Mouse (Mus musculus) frontal cortex, adult 2 months (tissue): Measurements from ENCODE around the gene Ankrd53. TPM values are rescaled to one million over a fixed set of nuclear protein-coding genes. Genes with fewer than 3 reads are reported as not detected.
"Not testable (repeated sequence)": the region's sequence is repeated elsewhere in the genome, so short reads cannot be mapped to it uniquely, and the experiment has no call there.

Experiments
- DNase-seq, 2 experiments: peaks; one replicate each; pipeline ENCODE4 v3.0.0; 2022; ENCODE audit warnings: low spot score in 1 of 2; ENCODE audit errors: extremely low spot score in 1 of 2
- polyA plus RNA-seq: library from polyadenylated mRNA; depleted of rRNA; stranded (reverse); fragments of >200 nt; gene quantifications from 2 replicates; pipeline ENCODE4 v1.2.3, GENCODE M21; 2012

The Ankrd53 gene
- polyA plus RNA-seq, 1 experiment = not detected

GRCm38 (mm10) chr6:83762880-83763431 lies 512 bp downstream of the Ankrd53 start:
- DNase-seq = peak in 1 of 2 experiments; percentile 14

GRCm38 (mm10) chr6:83766982-83767381 lies 4.5 kb downstream of the Ankrd53 start:
- DNase-seq = no peak

GRCm38 (mm10) chr6:83768485-83768884 lies 6.0 kb downstream of the Ankrd53 start:
- DNase-seq = no peak

GRCm38 (mm10) chr6:83774126-83774525 lies 11.7 kb downstream of the Ankrd53 start:
- no peak for DNase-seq

GRCm38 (mm10) chr6:83774781-83775563 lies 12.5 kb downstream of the Ankrd53 start:
- no peak for DNase-seq

- peak; percentile 75 to 92 for DNase-seq
These were observed 13.3 kb downstream of the Ankrd53 start, which contains the start of gene Tex261 for GRCm38 (mm10) chr6:83775638-83776293. Gene Tex261, minus strand, starts transcription at chr6:83775813.

- DNase-seq = peak in 1 of 2 experiments; percentile 14
These were observed 15.9 kb downstream of the Ankrd53 start for GRCm38 (mm10) chr6:83778306-83778705.

GRCm38 (mm10) chr6:83779026-83779425 lies 16.6 kb downstream of the Ankrd53 start:
- DNase-seq = peak in 1 of 2 experiments; percentile 53

GRCm38 (mm10) chr6:83786426-83786825 lies 24.0 kb downstream of the Ankrd53 start:
- no peak for DNase-seq

GRCm38 (mm10) chr6:83788554-83788953 lies 26.1 kb downstream of the Ankrd53 start:
- no peak for DNase-seq

GRCm38 (mm10) chr6:83790533-83790932 lies 28.1 kb downstream of the Ankrd53 start:
- DNase-seq = not testable (repeated sequence)

GRCm38 (mm10) chr6:83791251-83791890 lies 28.9 kb downstream of the Ankrd53 start:
- no peak for DNase-seq

GRCm38 (mm10) chr6:83794760-83795296 lies 32.4 kb downstream of the Ankrd53 start, which contains the start of gene Nagk:
Gene Nagk, plus strand, starts transcription at chr6:83794982.
- DNase-seq = peak; percentile 86 to 92

GRCm38 (mm10) chr6:83795492-83795900 lies 33.1 kb downstream of the Ankrd53 start:
- peak in 1 of 2 experiments; percentile 52 for DNase-seq

- DNase-seq = no peak
These were observed 34.2 kb downstream of the Ankrd53 start for GRCm38 (mm10) chr6:83796686-83797085.

GRCm38 (mm10) chr6:83802033-83802432 lies 39.6 kb downstream of the Ankrd53 start:
- no peak for DNase-seq

GRCm38 (mm10) chr6:83802846-83803245 lies 40.4 kb downstream of the Ankrd53 start:
- DNase-seq = no peak

- DNase-seq = no peak
These were observed 53.4 kb downstream of the Ankrd53 start for GRCm38 (mm10) chr6:83815801-83816200.
